ENCODE assay signal across 9 mouse cellular contexts in the genomic region with DNA sequence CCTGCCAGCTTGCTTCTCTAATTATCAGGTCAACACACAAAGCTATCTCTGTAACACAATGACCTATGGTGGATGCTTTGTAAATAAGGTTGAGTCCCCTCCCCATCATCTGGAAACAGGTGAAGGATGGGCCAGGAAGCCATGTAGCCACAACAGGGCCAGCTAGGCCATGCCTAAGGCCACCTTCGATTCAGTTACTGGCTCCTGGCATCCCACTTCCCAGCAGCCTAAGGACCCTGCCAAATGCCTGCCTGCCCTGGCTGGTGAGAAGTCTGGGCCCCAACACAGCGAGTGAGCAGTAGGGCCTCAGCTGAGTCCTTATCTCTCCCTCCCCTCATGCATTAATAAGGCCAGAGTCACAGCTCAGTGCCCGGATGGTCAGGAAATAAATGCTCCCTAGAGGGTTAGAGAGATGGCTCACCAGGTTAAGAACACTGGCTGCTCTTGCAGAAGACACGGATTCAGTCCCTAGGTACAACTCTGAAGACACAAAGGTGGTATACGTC. TPM values are rescaled to one million over a fixed set of nuclear protein-coding genes. Genes with fewer than 3 reads are reported as not detected.
DNase-seq lines count a peak whose midpoint lies in the region; ATAC-seq and TF ChIP-seq lines count a peak whose summit lies in the region.
"Had no signal": no experiment of that assay in that cellular context is flagged by ENCODE, and none has a peak within 500 bp of the region (broad histone marks: within the 10 kb centered on the region; RNA-seq: fewer than 3 reads in every experiment).

No protein-coding gene starts in this region.

- no peaks in the 10 kb centered on the region for H3K36me3 ChIP-seq in lung, embryonic 15.5 days
- no peaks in the 10 kb centered on the region for H3K36me3 ChIP-seq in intestine, embryonic 16.5 days (ENCODE audit: control insufficient read depth, insufficient read depth, low read length)
- no peaks in the 10 kb centered on the region for H3K36me3 ChIP-seq in splenic B cell, adult 2 months (ENCODE audit: control insufficient read depth, insufficient read depth, low read length, poor library complexity, severe bottlenecking)

- no peaks in the 10 kb centered on the region for H3K9me3 ChIP-seq in lung, embryonic 15.5 days
- no peaks in the 10 kb centered on the region for H3K9me3 ChIP-seq in intestine, embryonic 16.5 days (ENCODE audit: control insufficient read depth, low read length)

- no peak overlapping the region for H3K9ac ChIP-seq in lung, embryonic 15.5 days
- peak overlapping the region; percentile 38; the same call in 1 of the 2 replicates for H3K9ac ChIP-seq in intestine, embryonic 16.5 days (ENCODE audit: low read depth, low read length)

- intact Hi-C loops in gastrocnemius, adult 2 months (cut with DNase I) = no loop called here

- H3K27me3 ChIP-seq in lung, embryonic 15.5 days = no peaks in the 10 kb centered on the region
- no peaks in the 10 kb centered on the region for H3K27me3 ChIP-seq in intestine, embryonic 16.5 days (replicated peaks; ENCODE audit: control insufficient read depth, insufficient read depth, low read length)
- no peaks in the 10 kb centered on the region for H3K27me3 ChIP-seq in splenic B cell, adult 2 months (ENCODE audit: control insufficient read depth, insufficient read depth, low read length, poor library complexity, severe bottlenecking)

- WGBS in lung, embryonic 15.5 days = 58% methylated on average over 5 of the region's 5 CpGs
- WGBS in intestine, embryonic 16.5 days = 50% methylated on average over 5 of the region's 5 CpGs

- no peak overlapping the region for H3K4me2 ChIP-seq in lung, embryonic 15.5 days
- no peak overlapping the region for H3K4me2 ChIP-seq in intestine, embryonic 16.5 days (ENCODE audit: low read depth, low read length)

- TF ChIP-seq CTCF in gastrocnemius, adult 2 months (IDR thresholded peaks at IDR 0.05) = no peak

- peak overlapping the region; percentile 51 for H3K27ac ChIP-seq in gastrocnemius, adult 2 months
- H3K27ac ChIP-seq in lung, embryonic 15.5 days = 0 out of 2 replicates have a peak overlapping the region, but pooled peaks have one; percentile 65
- H3K27ac ChIP-seq in intestine, embryonic 16.5 days (ENCODE audit: low read length) = peak overlapping the region; percentile 86

- peaks cover 93% of the 10 kb centered on the region for H3K4me1 ChIP-seq in lung, embryonic 15.5 days
- H3K4me1 ChIP-seq in intestine, embryonic 16.5 days (ENCODE audit: control insufficient read depth, insufficient read depth, low read length) = peaks cover 72% of the 10 kb centered on the region

- no peak for DNase-seq in gastrocnemius, adult 2 months
- DNase-seq in gastrocnemius, adult 18-20 months (ENCODE audit: low spot score) = no peak
- no peak for DNase-seq in lung, postnatal 10 days
- peak; percentile 25 for DNase-seq in splenic B cell, adult 2 months (ENCODE audit: low read depth, low spot score)
- DNase-seq in adrenal gland, adult 18-20 months (ENCODE audit: low spot score in 2 of 2) = no peak
- DNase-seq in urinary bladder, postnatal 10 days (ENCODE audit: low spot score) = no peak
- DNase-seq: lung, postnatal 14 days had no signal

- no peak for ATAC-seq in lung, embryonic 15.5 days (ENCODE audit: borderline replicate concordance, extremely low read depth, low FRiP score, low TSS enrichment)
- no peak for ATAC-seq in intestine, embryonic 16.5 days

- H3K4me3 ChIP-seq in gastrocnemius, adult 2 months = no peak overlapping the region
- H3K4me3 ChIP-seq in lung, embryonic 15.5 days = no peak overlapping the region
- no peak overlapping the region for H3K4me3 ChIP-seq in intestine, embryonic 16.5 days (ENCODE audit: low read length)

RNA-seq across cellular contexts. Expression of a gene that starts 9.1 kb away (rescaled TPM):
- total RNA-seq in gastrocnemius, adult 2 months (2021) = 1 to 10 TPM; 2.0 to 4.3 TPM
- total RNA-seq in gastrocnemius, adult 18-20 months (2021) = 1 to 10 TPM; 1.9 to 3.1 TPM
- polyA plus RNA-seq in lung, embryonic 15.5 days (2015; fragmentation: Nextera tagmentation; extraction: Ambion mirVana) = 9.0 and 9.7 TPM in 2 replicates
- 4.1 and 4.8 TPM in 2 replicates for polyA plus RNA-seq in intestine, embryonic 16.5 days (2015; fragmentation: Nextera tagmentation; extraction: Ambion mirVana)
- total RNA-seq in adrenal gland, adult 18-20 months (2021) = 10 to 100 TPM; 24.5 to 25.2 TPM

RNA-seq across cellular contexts. Expression of a gene that starts 24.4 kb away (rescaled TPM):
- 1 to 10 TPM in 1 of 2 experiments, under 1 TPM in 1; 0.61 to 1.0 TPM for total RNA-seq in gastrocnemius, adult 2 months (2021)
- total RNA-seq in gastrocnemius, adult 18-20 months (2021) = 1 to 10 TPM in 1 of 2 experiments, under 1 TPM in 1; 0.57 to 1.8 TPM
- polyA plus RNA-seq in lung, embryonic 15.5 days (2015; fragmentation: Nextera tagmentation; extraction: Ambion mirVana) = 6.2 and 7.1 TPM in 2 replicates
- polyA plus RNA-seq in intestine, embryonic 16.5 days (2015; fragmentation: Nextera tagmentation; extraction: Ambion mirVana) = 4.6 and 5.5 TPM in 2 replicates
- total RNA-seq in adrenal gland, adult 18-20 months (2021) = 1 to 10 TPM; 6.5 to 8.2 TPM

Comparison
In these comparisons a context has a peak if more than half of its experiments do, and no peak if none do; other contexts are left out.
1. RNA of a gene that starts 9.1 kb away (total RNA-seq): 24.5 to 25.2 TPM in adrenal gland, adult 18-20 months; 2.0 to 4.3 TPM in gastrocnemius, adult 2 months and 1.9 to 3.1 TPM in gastrocnemius, adult 18-20 months; every median in the first group is over 4 times any median in the second.
2. Peak in every context shown above with its lines, with median percentiles within 50 percentile points of each other: H3K27ac ChIP-seq.